Mouse (Mus musculus): Measurements from ENCODE around the gene Lpo. TPM values are rescaled to one million over a fixed set of nuclear protein-coding genes. Genes with fewer than 3 reads are reported as not detected.

Lpo gene
- polyA plus RNA-seq, 1 experiment, result not detected

DNA sequence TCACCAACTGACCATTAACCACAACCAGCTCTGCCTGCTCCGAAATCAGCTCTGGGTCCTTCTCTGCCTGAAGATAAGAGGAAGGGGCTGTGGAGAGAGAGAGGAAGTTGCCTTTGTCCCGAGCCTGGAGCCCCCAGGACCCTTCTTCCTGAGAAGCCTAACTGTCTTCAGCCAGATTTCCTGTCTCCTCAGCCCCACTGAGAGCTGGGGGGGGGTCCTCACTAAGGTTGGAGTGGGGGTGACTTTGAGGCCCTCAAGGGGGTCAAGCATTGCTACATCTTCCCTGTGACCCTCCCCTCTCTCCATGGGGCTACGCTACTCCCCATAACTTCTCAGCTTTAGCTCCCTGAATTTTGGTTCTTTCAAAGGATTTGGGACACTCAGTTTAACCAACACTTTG, 34.6 kb downstream of the Lpo start, which contains the start of gene Mpo:
Gene Mpo, plus strand, starts transcription at position 122 of the 400 bp plus-strand sequence.
- H3K4me3 ChIP-seq (replicated peaks; ENCODE audit: control insufficient read depth, low read depth, low read length), result no peak within 1 kb of the TSS
- WGBS, result 7% methylated on average over 3 of the region's 3 CpGs
- H3K27ac ChIP-seq (ENCODE audit: control insufficient read depth, insufficient read depth, low read depth, low read length, poor library complexity), result peak within 1 kb of the TSS; percentile 66
- peaks cover 5% of the 10 kb centered on the region; the same call in 1 of the 2 replicates for H3K4me1 ChIP-seq (ENCODE audit: control insufficient read depth, insufficient read depth, low read length)
- TF ChIP-seq POLR2A (IDR thresholded peaks at IDR 0.05; ENCODE audit: borderline replicate concordance, control insufficient read depth, low read depth, low read length) (no peak), CTCF (IDR thresholded peaks at IDR 0.05; ENCODE audit: control insufficient read depth, insufficient read depth, low read length) (no peak)

DNA sequence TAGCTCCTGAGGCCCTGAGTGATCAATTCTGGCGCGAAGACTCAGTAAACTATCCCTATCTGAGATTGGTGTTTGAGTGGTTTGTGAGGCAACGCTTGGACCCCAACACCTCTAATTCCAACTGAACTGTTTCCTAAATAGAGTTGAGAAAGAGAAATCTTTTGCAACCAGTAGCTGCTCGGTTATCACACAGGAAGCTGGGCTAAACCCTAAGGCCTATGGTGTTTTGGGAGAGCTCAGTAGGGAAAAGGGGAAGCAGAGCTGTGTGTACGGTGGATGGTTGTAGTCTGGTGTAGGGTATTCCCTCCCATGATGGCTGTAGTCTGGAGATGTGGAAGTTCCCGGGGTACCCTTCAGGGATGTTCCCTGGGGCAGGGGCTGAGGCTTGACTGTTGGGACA, 38.0 kb downstream of the Lpo start:
- Histone ChIP-seq H3K4me3 (replicated peaks; ENCODE audit: control insufficient read depth, low read depth, low read length) (no peak overlapping the region), H3K27ac (ENCODE audit: control insufficient read depth, insufficient read depth, low read depth, low read length, poor library complexity) (peak overlapping the region; percentile 16; the same call in 1 of the 2 replicates), H3K4me1 (ENCODE audit: control insufficient read depth, insufficient read depth, low read length) (peaks cover 4% of the 10 kb centered on the region; the same call in 1 of the 2 replicates)
- no peak for TF ChIP-seq POLR2A (IDR thresholded peaks at IDR 0.05; ENCODE audit: borderline replicate concordance, control insufficient read depth, low read depth, low read length)
- no peak for TF ChIP-seq CTCF (IDR thresholded peaks at IDR 0.05; ENCODE audit: control insufficient read depth, insufficient read depth, low read length)
- 17% methylated on average over 6 of the region's 6 CpGs for WGBS

DNA sequence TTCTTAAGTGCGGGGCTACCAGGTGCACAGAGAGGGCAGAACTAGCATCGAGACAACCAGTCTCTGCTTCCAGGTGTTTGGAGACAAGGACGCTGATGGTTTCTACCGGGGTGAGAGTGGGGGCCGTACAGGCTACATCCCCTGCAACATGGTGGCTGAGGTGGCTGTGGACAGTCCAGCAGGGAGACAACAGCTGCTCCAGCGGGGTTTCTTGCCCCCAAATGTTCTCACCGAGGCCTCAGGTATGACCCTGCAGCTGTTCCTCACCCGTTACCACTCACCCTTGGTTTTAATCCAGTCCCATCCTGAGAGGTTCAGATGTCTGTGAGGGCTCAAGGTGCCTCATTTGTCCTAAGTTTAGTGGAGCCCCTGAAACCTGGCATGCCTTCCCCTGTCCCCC, 48.0 kb downstream of the Lpo start:
- 81% methylated on average over 8 of the region's 8 CpGs for WGBS
- Histone ChIP-seq H3K4me3 (replicated peaks; ENCODE audit: control insufficient read depth, low read depth, low read length) (no peak overlapping the region), H3K4me1 (ENCODE audit: control insufficient read depth, insufficient read depth, low read length) (peaks cover 2% of the 10 kb centered on the region), H3K27ac (ENCODE audit: control insufficient read depth, insufficient read depth, low read depth, low read length, poor library complexity) (no peak overlapping the region)
- no peak for TF ChIP-seq POLR2A (IDR thresholded peaks at IDR 0.05; ENCODE audit: borderline replicate concordance, control insufficient read depth, low read depth, low read length)
- no peak for TF ChIP-seq CTCF (IDR thresholded peaks at IDR 0.05; ENCODE audit: control insufficient read depth, insufficient read depth, low read length)

DNA sequence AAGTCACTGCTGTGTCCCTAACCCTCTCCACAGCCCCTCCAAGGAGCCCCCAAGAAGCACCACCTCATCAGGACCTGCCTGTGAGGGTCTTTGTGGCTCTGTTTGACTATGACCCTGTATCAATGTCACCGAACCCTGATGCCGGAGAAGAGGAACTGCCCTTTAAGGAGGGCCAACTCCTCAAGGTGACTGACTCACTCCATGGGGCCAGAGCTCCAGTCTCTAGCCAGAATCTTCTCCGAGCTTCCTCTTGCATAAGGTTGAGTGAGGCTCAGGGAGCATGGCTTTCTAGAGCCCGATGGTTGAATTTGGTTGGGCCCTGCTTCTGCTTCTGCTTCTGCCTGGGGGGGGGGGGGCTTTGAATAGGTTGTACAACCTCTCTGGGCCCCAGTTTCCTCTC, 48.7 kb downstream of the Lpo start:
- H3K4me1 ChIP-seq (ENCODE audit: control insufficient read depth, insufficient read depth, low read length), result peaks cover 2% of the 10 kb centered on the region
- H3K4me3 ChIP-seq (replicated peaks; ENCODE audit: control insufficient read depth, low read depth, low read length), result no peak overlapping the region
- WGBS, result 26% methylated on average over 4 of the region's 4 CpGs
- H3K27ac ChIP-seq (ENCODE audit: control insufficient read depth, insufficient read depth, low read depth, low read length, poor library complexity), result no peak overlapping the region
- TF ChIP-seq CTCF (IDR thresholded peaks at IDR 0.05; ENCODE audit: control insufficient read depth, insufficient read depth, low read length), result no peak
- no peak for TF ChIP-seq POLR2A (IDR thresholded peaks at IDR 0.05; ENCODE audit: borderline replicate concordance, control insufficient read depth, low read depth, low read length)

DNA sequence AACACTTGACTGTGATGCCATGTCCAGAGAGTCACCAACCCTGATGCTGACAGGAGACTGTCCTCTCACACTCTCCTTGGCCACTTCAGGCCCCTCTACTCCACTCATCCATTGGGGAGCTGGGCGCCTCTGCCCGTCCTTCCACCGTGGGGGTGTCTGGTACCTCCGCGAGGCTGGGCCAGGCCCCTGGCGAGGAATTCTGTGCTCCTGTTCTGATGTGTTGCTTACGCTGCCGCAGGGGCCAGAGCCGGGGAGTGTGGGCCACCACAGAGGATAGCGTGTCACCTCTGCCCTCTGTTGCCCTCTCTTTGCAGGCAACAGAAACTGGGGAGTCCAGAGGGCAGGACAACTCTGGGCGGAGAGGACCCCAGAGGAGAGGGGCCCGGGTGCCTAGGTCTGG, 49.2 kb downstream of the Lpo start:
- Histone ChIP-seq H3K4me3 (replicated peaks; ENCODE audit: control insufficient read depth, low read depth, low read length) (no peak overlapping the region), H3K4me1 (ENCODE audit: control insufficient read depth, insufficient read depth, low read length) (peaks cover 2% of the 10 kb centered on the region), H3K27ac (ENCODE audit: control insufficient read depth, insufficient read depth, low read depth, low read length, poor library complexity) (no peak overlapping the region; the same call in 1 of the 2 replicates)
- TF ChIP-seq POLR2A (IDR thresholded peaks at IDR 0.05; ENCODE audit: borderline replicate concordance, control insufficient read depth, low read depth, low read length), result no peak
- no peak for TF ChIP-seq CTCF (IDR thresholded peaks at IDR 0.05; ENCODE audit: control insufficient read depth, insufficient read depth, low read length)
- 60% methylated on average over 12 of the region's 12 CpGs for WGBS

DNA sequence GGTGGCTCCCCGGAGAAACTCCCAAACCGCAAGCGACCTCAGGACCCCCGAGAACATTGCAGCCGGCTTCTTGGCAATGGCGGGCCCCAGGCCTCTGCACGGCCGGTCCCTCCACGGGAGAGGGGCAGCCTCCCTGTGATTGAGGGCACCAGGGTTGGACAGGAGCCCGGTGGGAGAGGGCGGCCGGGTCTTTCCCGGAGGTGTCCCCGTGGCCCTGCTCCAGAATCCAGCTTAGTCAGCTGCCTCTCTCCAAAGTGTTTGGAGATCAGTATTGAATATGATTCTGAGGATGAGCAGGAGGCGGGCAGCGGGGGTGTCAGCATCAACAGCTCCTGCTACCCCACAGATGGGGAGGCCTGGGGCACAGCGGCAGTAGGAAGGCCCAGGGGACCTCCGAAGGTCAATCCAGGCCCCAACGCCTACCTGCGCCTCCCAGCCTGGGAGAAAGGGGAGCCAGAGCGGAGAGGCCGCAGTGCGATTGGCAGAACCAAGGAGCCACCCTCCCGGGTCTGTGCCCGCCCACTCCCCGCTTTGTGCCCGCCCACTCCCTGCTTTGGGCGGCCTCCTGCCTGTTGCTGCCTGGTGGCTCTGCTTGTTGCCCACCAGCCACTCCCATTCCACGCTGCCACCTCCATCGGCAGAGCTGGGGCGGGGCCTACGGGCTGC, 49.9 kb downstream of the Lpo start:
- H3K4me3 ChIP-seq (replicated peaks; ENCODE audit: control insufficient read depth, low read depth, low read length), result no peak overlapping the region
- H3K4me1 ChIP-seq (ENCODE audit: control insufficient read depth, insufficient read depth, low read length), result peaks cover 2% of the 10 kb centered on the region
- no peak overlapping the region; the same call in 1 of the 2 replicates for H3K27ac ChIP-seq (ENCODE audit: control insufficient read depth, insufficient read depth, low read depth, low read length, poor library complexity)
- TF ChIP-seq POLR2A (IDR thresholded peaks at IDR 0.05; ENCODE audit: borderline replicate concordance, control insufficient read depth, low read depth, low read length), result no peak
- TF ChIP-seq CTCF (IDR thresholded peaks at IDR 0.05; ENCODE audit: control insufficient read depth, insufficient read depth, low read length), result no peak
- WGBS, result 33% methylated on average over 32 of the region's 32 CpGs

DNA sequence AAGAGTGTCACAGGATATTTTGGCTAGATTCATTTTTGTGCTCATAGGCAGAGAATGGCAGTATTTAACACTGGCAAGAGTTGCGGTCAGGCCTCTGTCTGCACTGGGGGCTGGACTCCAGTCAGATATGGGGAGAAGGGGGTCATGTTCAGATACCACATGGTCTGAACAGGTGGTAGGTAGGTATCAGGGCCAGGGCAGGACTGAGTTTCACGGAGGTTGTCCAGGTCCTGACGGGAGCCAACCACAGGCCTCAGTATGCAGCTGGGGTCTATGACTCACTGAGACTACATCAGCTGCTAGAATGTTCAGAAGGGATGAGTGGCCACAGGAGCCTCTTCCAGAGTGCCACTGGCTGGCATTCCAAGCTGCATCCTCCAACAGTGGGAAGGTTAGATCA, 55.7 kb downstream of the Lpo start:
- no peak overlapping the region for H3K4me3 ChIP-seq (replicated peaks; ENCODE audit: control insufficient read depth, low read depth, low read length)
- TF ChIP-seq CTCF (IDR thresholded peaks at IDR 0.05; ENCODE audit: control insufficient read depth, insufficient read depth, low read length) (no peak), POLR2A (IDR thresholded peaks at IDR 0.05; ENCODE audit: borderline replicate concordance, control insufficient read depth, low read depth, low read length) (no peak)
- 87% methylated on average over 3 of the region's 3 CpGs for WGBS

DNA sequence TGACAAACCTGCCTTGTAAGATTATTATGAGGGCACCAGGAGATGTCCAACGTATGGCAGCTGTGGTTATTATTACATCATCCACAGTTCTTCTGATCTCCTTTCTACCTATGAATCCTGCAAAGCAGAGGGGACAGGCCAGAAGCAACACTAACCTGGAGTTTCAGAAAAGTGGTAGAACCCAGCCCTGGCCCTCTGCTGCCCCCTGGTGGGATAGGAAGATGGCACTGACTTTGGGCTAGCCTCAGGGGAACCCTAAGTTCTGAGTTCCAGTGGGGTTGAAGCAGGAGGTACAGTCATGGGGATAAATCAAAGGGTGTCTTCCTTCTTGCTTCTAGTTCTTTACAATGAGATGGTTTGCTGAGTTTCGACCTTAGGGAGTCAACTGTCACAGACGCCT, 57.1 kb downstream of the Lpo start:
- 45% methylated on average over 3 of the region's 3 CpGs for WGBS
- TF ChIP-seq CTCF (IDR thresholded peaks at IDR 0.05; ENCODE audit: control insufficient read depth, insufficient read depth, low read length) (peak; percentile 99), POLR2A (IDR thresholded peaks at IDR 0.05; ENCODE audit: borderline replicate concordance, control insufficient read depth, low read depth, low read length) (no peak)
- Histone ChIP-seq H3K4me1 (ENCODE audit: control insufficient read depth, insufficient read depth, low read length) (no peaks in the 10 kb centered on the region), H3K27ac (ENCODE audit: control insufficient read depth, insufficient read depth, low read depth, low read length, poor library complexity) (no peak overlapping the region), H3K4me3 (replicated peaks; ENCODE audit: control insufficient read depth, low read depth, low read length) (no peak overlapping the region)

More for the DNA sequence above, 55.7 kb downstream of the Lpo start:
- Histone ChIP-seq H3K4me1 (ENCODE audit: control insufficient read depth, insufficient read depth, low read length) (no peaks in the 10 kb centered on the region), H3K27ac (ENCODE audit: control insufficient read depth, insufficient read depth, low read depth, low read length, poor library complexity) (no peak overlapping the region)
